Mouse (Mus musculus): Measurements from ENCODE around the gene Grm3.

GRCm38 (mm10) chr5:9725601-9726268 is 765 bp upstream of the Grm3 start:
- TF ChIP-seq CTCF (IDR thresholded peaks at IDR 0.05; ENCODE audit: extremely low read depth, insufficient read depth, low read length) (no peak), POLR2A (IDR thresholded peaks at IDR 0.05; ENCODE audit: extremely low read depth, insufficient read depth, low read length) (peak; percentile 82)

All from cortical plate, adult 2 months (tissue).